Mouse (Mus musculus) liver, adult 2 months (tissue): Measurements from ENCODE around the gene Nhlrc4. TPM values are rescaled to one million over a fixed set of nuclear protein-coding genes. Genes with fewer than 3 reads are reported as not detected.

Experiments used
- DNase-seq: peaks from one replicate; pipeline ENCODE4 v3.0.0-alpha.2; 2011; ENCODE audit warnings: low read depth, low spot score; ENCODE audit errors: extremely low read depth
- H3K27ac ChIP-seq: fragments of 200-500 bp; replicated peaks from 2 replicates; pipeline ENCODE4 v1.5.1; 2012; ENCODE audit warnings: low read depth, mild to moderate bottlenecking, control low read depth, inconsistent platforms, low read length; ENCODE audit not compliant: insufficient read depth
- H3K27me3 ChIP-seq: fragments of 200-500 bp; 2 replicates; pipeline ENCODE4 v1.6.1; 2012; ENCODE audit warnings: mild to moderate bottlenecking, moderate library complexity, low read length, inconsistent platforms; ENCODE audit not compliant: control insufficient read depth, insufficient read depth
- H3K36me3 ChIP-seq: fragments of 200-500 bp; 2 replicates; pipeline ENCODE4 v1.6.1; 2012; ENCODE audit warnings: low read length, inconsistent platforms; ENCODE audit not compliant: control insufficient read depth, insufficient read depth
- H3K4me1 ChIP-seq: fragments of 200-500 bp; 2 replicates; pipeline ENCODE4 v1.6.1; 2011; ENCODE audit warnings: low read length; ENCODE audit not compliant: control insufficient read depth, insufficient read depth
- H3K4me3 ChIP-seq: fragments of 200-500 bp; 2 replicates; pipeline ENCODE4 v1.5.1; 2011; ENCODE audit warnings: low read depth, mild to moderate bottlenecking, control low read depth, low read length, moderate library complexity; ENCODE audit not compliant: insufficient read depth
- H3K79me2 ChIP-seq: fragments of 200-500 bp; 2 replicates; pipeline ENCODE4 v1.6.1; 2012; ENCODE audit warnings: inconsistent platforms, mild to moderate bottlenecking, low read length, moderate library complexity; ENCODE audit not compliant: control insufficient read depth, insufficient read depth
- H3K9ac ChIP-seq: fragments of 200-500 bp; 2 replicates; pipeline ENCODE4 v1.6.1; 2012; ENCODE audit warnings: low read depth, mild to moderate bottlenecking, control low read depth, inconsistent platforms, low read length
- CTCF ChIP-seq: fragments of 200-500 bp; IDR thresholded peaks from 2 replicates; pipeline ENCODE4 v1.5.1; 2011; ENCODE audit warnings: low read depth, low read length, control low read depth
- POLR2A ChIP-seq: fragments of 200-500 bp; IDR thresholded peaks from 2 replicates; pipeline ENCODE4 v1.6.1; 2011; ENCODE audit warnings: low read length, control low read depth; ENCODE audit not compliant: insufficient read depth; ENCODE audit errors: extremely low read depth
- WGBS: fragments of 180-500 bp; shearing (Covaris S2); methylation state at CpG from one replicate; pipeline ENCODE4 v1.1.7; 2018; 5-methylcytosine and 5-hydroxymethylcytosine counted together
- polyA plus RNA-seq: library from polyadenylated mRNA; depleted of rRNA; stranded (reverse); fragments of >200 nt; gene quantifications from 2 replicates; pipeline ENCODE4 v1.2.3, GENCODE M21; 2012
- total RNA-seq: library from RNA; depleted of rRNA; stranded (reverse); fragments of >200 nt; gene quantifications from 2 replicates; pipeline ENCODE4 v1.2.3, GENCODE M21; 2014

Gene Nhlrc4
- total and polyA plus RNA-seq, 2 experiments = 0.04 to 1.2 TPM

GRCm38 (mm10) chr17:25941511-25942241, 3.1 kb downstream of the Nhlrc4 start:
- Histone ChIP-seq H3K79me2 (peaks cover 7% of the 10 kb centered on the region; the same call in 1 of the 2 replicates), H3K27me3 (no peaks in the 10 kb centered on the region), H3K4me1 (peaks cover 7% of the 10 kb centered on the region), H3K27ac (peak overlapping the region; percentile 59), H3K4me3 (peak overlapping the region; percentile 78), H3K9ac (peak overlapping the region; percentile 79), H3K36me3 (no peaks in the 10 kb centered on the region)
- no peak for TF ChIP-seq CTCF
- peak; percentile 53; the same call in 1 of the 2 replicates for TF ChIP-seq POLR2A
- WGBS = 4% methylated on average over 47 of the region's 54 CpGs
- DNase-seq = peak; percentile 48

DNA sequence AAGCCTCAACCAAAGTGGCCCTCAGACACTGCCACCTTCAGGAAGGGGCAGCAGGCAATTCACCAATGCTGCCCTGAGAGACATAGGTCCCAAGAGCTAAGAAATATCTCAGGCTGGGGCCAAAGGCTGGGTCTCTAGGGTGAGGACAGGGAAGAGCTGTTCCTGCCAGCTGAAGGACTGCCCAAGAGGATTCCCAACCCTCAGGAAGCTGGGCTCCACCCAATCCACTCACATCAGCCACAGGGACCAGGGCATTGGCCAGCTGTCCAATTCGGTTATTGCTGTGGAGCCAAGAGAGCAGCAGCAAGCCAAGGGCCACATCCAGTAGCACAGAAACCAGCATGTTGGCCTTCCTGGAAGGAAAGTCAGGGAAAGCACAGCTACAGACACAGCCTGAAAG, 10.2 kb downstream of the Nhlrc4 start:
- peaks cover 26% of the 10 kb centered on the region for H3K36me3 ChIP-seq
- H3K79me2 ChIP-seq = 0 out of 2 replicates have a peak, but pooled peaks cover 4% of the 10 kb centered on the region
- H3K27ac ChIP-seq = no peak overlapping the region
- 43% methylated on average over 1 of the region's 1 CpGs for WGBS
- no peak overlapping the region for H3K9ac ChIP-seq
- no peak for DNase-seq
- no peaks in the 10 kb centered on the region for H3K27me3 ChIP-seq
- H3K4me1 ChIP-seq = no peaks in the 10 kb centered on the region
- no peak overlapping the region for H3K4me3 ChIP-seq
- TF ChIP-seq POLR2A (no peak), CTCF (no peak)

GRCm38 (mm10) chr17:25925348-25925747, 19.4 kb downstream of the Nhlrc4 start:
- TF ChIP-seq CTCF = no peak
- no peak for TF ChIP-seq POLR2A
- H3K4me3 ChIP-seq = no peak overlapping the region
- WGBS = 43% methylated on average over 2 of the region's 2 CpGs
- DNase-seq = peak; percentile 90
- peaks cover 4% of the 10 kb centered on the region; the same call in 1 of the 2 replicates for H3K4me1 ChIP-seq
- H3K36me3 ChIP-seq = peaks cover 11% of the 10 kb centered on the region; the same call in 1 of the 2 replicates
- H3K27me3 ChIP-seq = no peaks in the 10 kb centered on the region
- H3K27ac ChIP-seq = no peak overlapping the region
- no peaks in the 10 kb centered on the region for H3K79me2 ChIP-seq
- no peak overlapping the region for H3K9ac ChIP-seq

DNA sequence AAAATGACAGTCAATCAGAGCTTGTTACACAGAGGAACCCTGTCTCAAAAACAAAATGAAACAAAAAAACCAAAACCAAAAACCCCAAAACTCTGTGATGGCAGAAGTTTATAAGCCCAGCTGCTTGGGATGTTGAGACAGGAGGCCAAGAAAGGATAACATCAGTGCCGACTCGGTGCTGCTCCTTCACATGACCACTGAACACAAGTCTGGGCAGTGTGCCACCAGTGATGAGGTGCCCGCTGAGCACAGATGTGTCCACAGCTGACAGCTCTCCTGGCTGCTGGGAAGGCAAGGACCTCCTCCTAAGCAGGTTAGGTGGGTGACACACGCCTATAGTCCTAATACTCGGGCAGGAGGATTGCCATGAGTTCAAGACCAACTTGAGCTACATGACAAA, 22.6 kb downstream of the Nhlrc4 start:
- Histone ChIP-seq H3K27me3 (no peaks in the 10 kb centered on the region), H3K36me3 (peaks cover 2% of the 10 kb centered on the region; the same call in 1 of the 2 replicates), H3K27ac (no peak overlapping the region), H3K79me2 (peaks cover 20% of the 10 kb centered on the region), H3K4me3 (no peak overlapping the region), H3K9ac (no peak overlapping the region), H3K4me1 (peaks cover 13% of the 10 kb centered on the region)
- 62% methylated on average over 5 of the region's 5 CpGs for WGBS
- TF ChIP-seq POLR2A = no peak
- TF ChIP-seq CTCF = no peak
- DNase-seq = no peak

GRCm38 (mm10) chr17:25919786-25920642, 24.7 kb downstream of the Nhlrc4 start:
- H3K27ac ChIP-seq = peak overlapping the region; percentile 89
- whole genome bisulfite sequencing = under 1% methylated on average over 39 of the region's 40 CpGs
- peak; percentile 100 for DNase-seq
- H3K4me3 ChIP-seq = peak overlapping the region; percentile 72
- H3K36me3 ChIP-seq = no peaks in the 10 kb centered on the region
- peaks cover 25% of the 10 kb centered on the region for H3K79me2 ChIP-seq
- H3K27me3 ChIP-seq = no peaks in the 10 kb centered on the region
- H3K9ac ChIP-seq = peak overlapping the region; percentile 66
- H3K4me1 ChIP-seq = peaks cover 13% of the 10 kb centered on the region
- TF ChIP-seq CTCF (no peak), POLR2A (peak; percentile 55; the same call in 1 of the 2 replicates)
